Mouse (Mus musculus): ENCODE measurements at regions not wholly inside any gene's neighbourhood (a gene's known extent, or its start where the extent isn't known, plus 50 kb on each side); places are given as distances from the start of the nearest gene placed in this dataset.
"Not testable (repeated sequence)": the region's sequence is repeated elsewhere in the genome, so short reads cannot be mapped to it uniquely, and the experiment has no call there.

GRCm38 (mm10) chr14:53339167-53339566, 843.6 kb upstream of the Olfr1507 start:
- TF ChIP-seq CTCF (IDR thresholded peaks at IDR 0.05; ENCODE audit: extremely low read depth, insufficient read depth, insufficient read length, insufficient replicate concordance); POLR2A (IDR thresholded peaks at IDR 0.05; ENCODE audit: low read depth, low read length): not testable (repeated sequence)

All from spleen, adult 2 months (tissue).